Mouse (Mus musculus) limb, embryonic 14.5 days (tissue): Measurements from ENCODE around the gene Adgrl3. TPM values are rescaled to one million over a fixed set of nuclear protein-coding genes. Genes with fewer than 3 reads are reported as not detected.
A peak's percentile ranks its signal among the peaks of the same experiment; 100 is the strongest.

ENCODE experiments used
- ATAC-seq: fragments of 200-750 bp; cut with Nextera tagmentation; 2 replicates; pipeline ENCODE4 v1.8.0; 2017; ENCODE audit warnings: low read depth, moderate number of reproducible peaks, moderate TSS enrichment; ENCODE audit not compliant: low FRiP score
- DNase-seq: peaks from one replicate; pipeline ENCODE4 v3.0.0-alpha.2; 2015; ENCODE audit warnings: low spot score
- H3K27ac ChIP-seq: fragments of 300-500 bp; sonication (generic); replicated peaks from 2 replicates; pipeline ENCODE4 v1.5.1; 2014; ENCODE audit warnings: low read depth, mild to moderate bottlenecking, low read length, moderate library complexity, mixed read lengths
- H3K27me3 ChIP-seq: fragments of 300-500 bp; sonication (generic); 2 replicates; pipeline ENCODE4 v1.6.1; 2014; ENCODE audit warnings: low read length, mixed read lengths; ENCODE audit not compliant: control insufficient read depth, insufficient read depth
- H3K36me3 ChIP-seq: fragments of 300-500 bp; sonication (generic); 2 replicates; pipeline ENCODE4 v1.6.1; 2014; ENCODE audit warnings: mild to moderate bottlenecking, low read length, moderate library complexity, mixed read lengths; ENCODE audit not compliant: control insufficient read depth, insufficient read depth
- H3K4me1 ChIP-seq: fragments of 300-500 bp; sonication (generic); 2 replicates; pipeline ENCODE4 v1.6.1; 2014; ENCODE audit warnings: antibody characterized with exemption, low read length, mixed read lengths; ENCODE audit not compliant: control insufficient read depth, insufficient read depth
- H3K4me2 ChIP-seq: fragments of 300-500 bp; sonication (generic); replicated peaks from 2 replicates; pipeline ENCODE4 v1.6.1; 2014; ENCODE audit warnings: low read depth, mild to moderate bottlenecking, low read length, moderate library complexity; ENCODE audit not compliant: severe bottlenecking
- H3K4me3 ChIP-seq: fragments of 300-500 bp; sonication (generic); replicated peaks from 2 replicates; pipeline ENCODE4 v1.5.1; 2014; ENCODE audit warnings: low read length
- H3K9ac ChIP-seq: fragments of 300-500 bp; sonication (generic); 2 replicates; pipeline ENCODE4 v1.6.1; 2014; ENCODE audit warnings: mild to moderate bottlenecking, low read depth, low read length, moderate library complexity; ENCODE audit not compliant: severe bottlenecking
- H3K9me3 ChIP-seq: fragments of 300-500 bp; sonication (generic); 2 replicates; pipeline ENCODE4 v1.6.1; 2016; ENCODE audit warnings: low read length; ENCODE audit not compliant: control insufficient read depth
- POLR2A ChIP-seq: fragments of 200-500 bp; IDR thresholded peaks from 2 replicates; pipeline ENCODE4 v1.8.0; 2012; ENCODE audit warnings: inconsistent platforms, mild to moderate bottlenecking, moderate library complexity, borderline replicate concordance; ENCODE audit not compliant: insufficient read depth, insufficient read length; ENCODE audit errors: extremely low read depth
- WGBS: fragments of 180-500 bp; shearing (Covaris S2); extraction: QIAGEN DNeasy Blood & Tissue Kit; methylation state at CpG from one replicate; pipeline ENCODE4 v1.1.7; 2014; 5-methylcytosine and 5-hydroxymethylcytosine counted together
- polyA plus RNA-seq, 2 experiments: library from polyadenylated mRNA; depleted of rRNA in 1 of 2; stranded (reverse) in 1 of 2; unstranded in 1 of 2; fragments of >200 nt; fragmentation: Nextera tagmentation in 1 of 2; extraction: Ambion mirVana in 1 of 2; gene quantifications; 2 replicates each; pipeline versions ENCODE4 v1.2.1 to v1.2.3; 2012 to 2014

The Adgrl3 gene
- polyA plus RNA-seq, 2 experiments = 37.6 to 41.1 TPM

DNA sequence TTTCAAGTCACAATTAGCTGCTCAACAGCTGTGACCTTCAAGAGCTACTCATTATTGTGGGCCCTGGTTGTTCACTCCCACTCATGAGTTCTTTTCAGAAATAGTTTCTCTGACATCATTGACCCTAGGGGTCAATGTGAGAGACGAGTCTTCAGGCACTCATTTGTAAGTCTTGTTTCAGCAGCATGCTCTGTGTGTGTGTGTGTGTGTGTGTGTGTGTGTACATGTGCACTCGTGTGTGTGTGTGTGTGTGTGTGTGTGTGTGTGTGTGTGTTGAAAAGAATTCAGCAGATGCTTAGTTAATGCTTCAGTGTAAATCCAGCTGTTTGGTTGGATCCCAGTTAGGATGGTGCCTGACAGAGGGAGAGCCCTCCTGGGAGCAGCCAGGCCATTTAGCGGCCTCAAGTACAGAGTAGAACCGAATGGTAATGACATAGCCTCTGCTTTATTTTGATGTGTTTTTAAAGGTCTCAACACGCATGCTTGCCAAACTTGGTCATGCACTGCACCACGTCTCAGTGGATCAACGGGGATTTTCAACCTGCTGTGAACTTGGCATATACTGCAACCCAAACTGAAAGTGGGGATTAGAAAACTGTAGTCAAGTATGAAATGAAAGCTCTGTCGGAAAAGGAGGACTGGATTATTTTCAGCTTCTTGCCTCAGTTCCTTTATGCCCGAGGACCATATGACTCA lies 325.6 kb downstream of the Adgrl3 start:
- peak; percentile 27 for DNase-seq

DNA sequence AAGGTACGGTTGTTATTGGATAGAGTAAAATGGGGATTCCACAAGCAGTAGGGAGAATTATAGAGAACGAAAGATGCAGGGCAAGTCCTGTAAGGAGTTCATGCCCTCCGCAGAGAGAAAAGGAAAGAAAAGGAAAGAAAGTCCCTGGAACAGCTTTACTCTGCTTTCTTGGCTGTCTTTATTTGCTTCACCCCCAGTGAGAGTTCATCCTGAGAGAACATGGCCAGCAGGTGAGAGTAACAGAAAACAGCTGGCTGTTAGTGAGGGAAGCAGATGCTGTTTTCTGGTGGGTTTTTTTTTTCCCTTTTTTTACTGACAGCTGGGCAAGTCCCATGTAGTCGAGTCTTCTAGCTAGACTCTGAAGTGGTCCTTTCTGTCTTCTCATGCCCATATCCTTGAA lies 327.6 kb downstream of the Adgrl3 start:
- H3K27me3 ChIP-seq = no peaks in the 10 kb centered on the region
- WGBS = 8% methylated on average over 4 of the region's 4 CpGs
- H3K9me3 ChIP-seq = no peaks in the 10 kb centered on the region
- DNase-seq = peak; percentile 39
- H3K4me2 ChIP-seq = no peak overlapping the region
- no peak overlapping the region for H3K4me3 ChIP-seq
- TF ChIP-seq POLR2A = no peak
- H3K27ac ChIP-seq = no peak overlapping the region
- peaks cover 4% of the 10 kb centered on the region; the same call in 1 of the 2 replicates for H3K4me1 ChIP-seq
- no peaks in the 10 kb centered on the region for H3K36me3 ChIP-seq
- peak; percentile 47; the same call in 1 of the 2 replicates for ATAC-seq
- H3K9ac ChIP-seq = no peak overlapping the region

More for the DNA sequence above, 325.6 kb downstream of the Adgrl3 start:
- peaks cover 4% of the 10 kb centered on the region; the same call in 1 of the 2 replicates for H3K4me1 ChIP-seq
- TF ChIP-seq POLR2A = no peak
- no peak overlapping the region for H3K9ac ChIP-seq
- H3K27ac ChIP-seq = no peak overlapping the region
- 40% methylated on average over 9 of the region's 9 CpGs for WGBS
- H3K27me3 ChIP-seq = no peaks in the 10 kb centered on the region
- ATAC-seq = peak; percentile 62
- no peak overlapping the region for H3K4me2 ChIP-seq
- H3K4me3 ChIP-seq = no peak overlapping the region
- no peaks in the 10 kb centered on the region for H3K9me3 ChIP-seq
- no peaks in the 10 kb centered on the region for H3K36me3 ChIP-seq

- Histone ChIP-seq H3K4me1 (no peaks in the 10 kb centered on the region), H3K27me3 (no peaks in the 10 kb centered on the region), H3K27ac (no peak overlapping the region), H3K9me3 (no peaks in the 10 kb centered on the region), H3K4me2 (no peak overlapping the region), H3K4me3 (no peak overlapping the region), H3K9ac (no peak overlapping the region), H3K36me3 (no peaks in the 10 kb centered on the region)
- no peak for DNase-seq
- TF ChIP-seq POLR2A = no peak
- ATAC-seq = no peak
- WGBS = 56% methylated on average over 2 of the region's 2 CpGs
Measured at GRCm38 (mm10) chr5:81359560-81359959, 339.6 kb downstream of the Adgrl3 start.

GRCm38 (mm10) chr5:81364198-81364643 lies 344.3 kb downstream of the Adgrl3 start:
- Histone ChIP-seq H3K4me2 (no peak overlapping the region), H3K9me3 (no peaks in the 10 kb centered on the region), H3K27me3 (no peaks in the 10 kb centered on the region), H3K27ac (no peak overlapping the region), H3K36me3 (no peaks in the 10 kb centered on the region), H3K9ac (no peak overlapping the region), H3K4me1 (no peaks in the 10 kb centered on the region), H3K4me3 (no peak overlapping the region)
- ATAC-seq (no peak), DNase-seq (no peak)
- 83% methylated on average over 8 of the region's 8 CpGs for WGBS
- no peak for TF ChIP-seq POLR2A

- H3K27me3 ChIP-seq = no peaks in the 10 kb centered on the region
- WGBS = 78% methylated on average over 2 of the region's 2 CpGs
- no peak for TF ChIP-seq POLR2A
- no peak overlapping the region for H3K4me3 ChIP-seq
- H3K4me1 ChIP-seq = no peaks in the 10 kb centered on the region
- no peaks in the 10 kb centered on the region for H3K9me3 ChIP-seq
- no peak overlapping the region for H3K9ac ChIP-seq
- no peaks in the 10 kb centered on the region for H3K36me3 ChIP-seq
- H3K27ac ChIP-seq = no peak overlapping the region
- no peak for ATAC-seq
- DNase-seq = no peak
- H3K4me2 ChIP-seq = no peak overlapping the region
Measured at GRCm38 (mm10) chr5:81365250-81365649, 345.3 kb downstream of the Adgrl3 start.
